Mouse (Mus musculus) heart, embryonic 15.5 days (tissue): Measurements from ENCODE around the gene Cabp4. TPM values are rescaled to one million over a fixed set of nuclear protein-coding genes. Genes with fewer than 3 reads are reported as not detected.

Experiments used
- ATAC-seq: fragments of 200-750 bp; cut with Nextera tagmentation; replicated peaks from 2 replicates; pipeline ENCODE4 v1.8.0; 2017; ENCODE audit warnings: low read depth, moderate TSS enrichment; ENCODE audit not compliant: insufficient number of reproducible peaks, insufficient read depth, low FRiP score
- H3K27ac ChIP-seq: fragments of 300-500 bp; sonication (generic); 2 replicates; pipeline ENCODE4 v1.5.1; 2015; ENCODE audit warnings: mild to moderate bottlenecking, inconsistent platforms
- H3K27me3 ChIP-seq: fragments of 300-500 bp; sonication (generic); 2 replicates; pipeline ENCODE4 v1.6.1; 2015; ENCODE audit warnings: inconsistent platforms
- H3K36me3 ChIP-seq: fragments of 300-500 bp; sonication (generic); 2 replicates; pipeline ENCODE4 v1.6.1; 2015; ENCODE audit warnings: mild to moderate bottlenecking, inconsistent platforms
- H3K4me1 ChIP-seq: fragments of 300-500 bp; sonication (generic); replicated peaks from 2 replicates; pipeline ENCODE4 v1.6.1; 2015; ENCODE audit warnings: inconsistent platforms
- H3K4me2 ChIP-seq: fragments of 300-500 bp; sonication (generic); 2 replicates; pipeline ENCODE4 v1.6.1; 2015; ENCODE audit warnings: inconsistent platforms, mild to moderate bottlenecking, moderate library complexity
- H3K4me3 ChIP-seq: fragments of 300-500 bp; sonication (generic); 2 replicates; pipeline ENCODE4 v1.5.1; 2015; ENCODE audit warnings: mild to moderate bottlenecking, inconsistent platforms
- H3K9ac ChIP-seq: fragments of 300-500 bp; sonication (generic); 2 replicates; pipeline ENCODE4 v1.6.1; 2015; ENCODE audit warnings: mild to moderate bottlenecking, inconsistent platforms
- H3K9me3 ChIP-seq: fragments of 300-500 bp; sonication (generic); replicated peaks from 2 replicates; pipeline ENCODE4 v1.6.1; 2016; ENCODE audit warnings: inconsistent platforms
- WGBS: fragments of 180-500 bp; shearing (Covaris S2); methylation state at CpG from one replicate; pipeline ENCODE4 v1.1.7; 2015; ENCODE audit warnings: mixed read lengths; 5-methylcytosine and 5-hydroxymethylcytosine counted together
- polyA plus RNA-seq: library from polyadenylated mRNA; unstranded; fragments of >200 nt; fragmentation: Nextera tagmentation; extraction: Ambion mirVana; gene quantifications from 2 replicates; pipeline ENCODE4 v1.2.1, GENCODE M21; 2015

The Cabp4 gene
- polyA plus RNA-seq, 1 experiment from 2014 or later = not detected

GRCm38 (mm10) chr19:4119716-4120487, 23.9 kb downstream of the Cabp4 start:
- Histone ChIP-seq H3K27me3 (no peaks in the 10 kb centered on the region), H3K27ac (no peak overlapping the region), H3K4me1 (peaks cover 13% of the 10 kb centered on the region), H3K9me3 (no peaks in the 10 kb centered on the region), H3K9ac (no peak overlapping the region), H3K4me3 (peak overlapping the region; percentile 57; the same call in 1 of the 2 replicates), H3K36me3 (peaks cover 25% of the 10 kb centered on the region; the same call in 1 of the 2 replicates), H3K4me2 (peak overlapping the region; percentile 65; the same call in 1 of the 2 replicates)
- 77% methylated on average over 6 of the region's 6 CpGs for WGBS
- ATAC-seq = no peak

- peaks cover 39% of the 10 kb centered on the region; the same call in 1 of the 2 replicates for H3K36me3 ChIP-seq
- H3K4me3 ChIP-seq = no peak overlapping the region
Measured at GRCm38 (mm10) chr19:4118350-4118749, 25.5 kb downstream of the Cabp4 start.

GRCm38 (mm10) chr19:4117006-4117405, 26.8 kb downstream of the Cabp4 start:
- Histone ChIP-seq H3K36me3 (peaks cover 46% of the 10 kb centered on the region), H3K4me3 (no peak overlapping the region), H3K4me1 (peaks cover 24% of the 10 kb centered on the region), H3K9me3 (no peaks in the 10 kb centered on the region), H3K27ac (no peak overlapping the region), H3K4me2 (no peak overlapping the region), H3K9ac (no peak overlapping the region), H3K27me3 (no peaks in the 10 kb centered on the region)
- ATAC-seq = no peak
- 98% methylated on average over 7 of the region's 7 CpGs for WGBS

More at GRCm38 (mm10) chr19:4118350-4118749, 25.5 kb downstream of the Cabp4 start:
- 92% methylated on average over 2 of the region's 2 CpGs for WGBS
- Histone ChIP-seq H3K9me3 (no peaks in the 10 kb centered on the region), H3K4me1 (peaks cover 20% of the 10 kb centered on the region), H3K27me3 (no peaks in the 10 kb centered on the region), H3K9ac (no peak overlapping the region), H3K27ac (no peak overlapping the region), H3K4me2 (no peak overlapping the region)
- ATAC-seq = no peak

GRCm38 (mm10) chr19:4115816-4116215, 28.0 kb downstream of the Cabp4 start:
- Histone ChIP-seq H3K27me3 (no peaks in the 10 kb centered on the region), H3K9ac (no peak overlapping the region), H3K4me3 (no peak overlapping the region), H3K36me3 (peaks cover 54% of the 10 kb centered on the region), H3K4me1 (peaks cover 21% of the 10 kb centered on the region), H3K9me3 (no peaks in the 10 kb centered on the region), H3K27ac (no peak overlapping the region), H3K4me2 (no peak overlapping the region)
- no peak for ATAC-seq
- WGBS = 81% methylated on average over 11 of the region's 11 CpGs

GRCm38 (mm10) chr19:4115144-4115543, 28.7 kb downstream of the Cabp4 start:
- Histone ChIP-seq H3K9me3 (no peaks in the 10 kb centered on the region), H3K27me3 (no peaks in the 10 kb centered on the region), H3K36me3 (peaks cover 54% of the 10 kb centered on the region), H3K27ac (no peak overlapping the region), H3K4me2 (no peak overlapping the region), H3K4me3 (no peak overlapping the region), H3K9ac (no peak overlapping the region), H3K4me1 (peaks cover 15% of the 10 kb centered on the region)
- 84% methylated on average over 10 of the region's 10 CpGs for WGBS
- ATAC-seq = no peak

GRCm38 (mm10) chr19:4114551-4114950, 29.3 kb downstream of the Cabp4 start:
- no peak for ATAC-seq
- 82% methylated on average over 10 of the region's 10 CpGs for WGBS
- no peak overlapping the region for H3K9ac ChIP-seq
- no peaks in the 10 kb centered on the region for H3K9me3 ChIP-seq
- peaks cover 11% of the 10 kb centered on the region for H3K4me1 ChIP-seq
- no peak overlapping the region for H3K4me2 ChIP-seq
- peaks cover 54% of the 10 kb centered on the region for H3K36me3 ChIP-seq
- no peaks in the 10 kb centered on the region for H3K27me3 ChIP-seq
- H3K4me3 ChIP-seq = no peak overlapping the region
- no peak overlapping the region for H3K27ac ChIP-seq

GRCm38 (mm10) chr19:4113806-4114230, 30.0 kb downstream of the Cabp4 start:
- H3K4me2 ChIP-seq = peak overlapping the region; percentile 7; the same call in 1 of the 2 replicates
- H3K4me3 ChIP-seq = no peak overlapping the region
- no peaks in the 10 kb centered on the region for H3K27me3 ChIP-seq
- H3K36me3 ChIP-seq = peaks cover 54% of the 10 kb centered on the region
- H3K4me1 ChIP-seq = peaks cover 11% of the 10 kb centered on the region
- peak overlapping the region; percentile 62 for H3K27ac ChIP-seq
- WGBS = 29% methylated on average over 5 of the region's 5 CpGs
- peak overlapping the region; percentile 3; the same call in 1 of the 2 replicates for H3K9ac ChIP-seq
- no peak; the same call in 1 of the 2 replicates for ATAC-seq
- no peaks in the 10 kb centered on the region for H3K9me3 ChIP-seq

GRCm38 (mm10) chr19:4113186-4113805, 30.5 kb downstream of the Cabp4 start:
- H3K9ac ChIP-seq = peak overlapping the region; percentile 3; the same call in 1 of the 2 replicates
- WGBS = 52% methylated on average over 13 of the region's 13 CpGs

GRCm38 (mm10) chr19:4112063-4112960, 31.5 kb downstream of the Cabp4 start:
- Histone ChIP-seq H3K27ac (no peak overlapping the region), H3K36me3 (peaks cover 46% of the 10 kb centered on the region), H3K4me2 (no peak overlapping the region), H3K9ac (no peak overlapping the region), H3K9me3 (no peaks in the 10 kb centered on the region), H3K27me3 (no peaks in the 10 kb centered on the region), H3K4me1 (peaks cover 11% of the 10 kb centered on the region), H3K4me3 (no peak overlapping the region)
- WGBS = 95% methylated on average over 26 of the region's 26 CpGs
- ATAC-seq = no peak

More at GRCm38 (mm10) chr19:4113186-4113805, 30.5 kb downstream of the Cabp4 start:
- H3K4me1 ChIP-seq = peaks cover 11% of the 10 kb centered on the region
- ATAC-seq = peak; percentile 16; the same call in 1 of the 2 replicates
- peak overlapping the region; percentile 62 for H3K27ac ChIP-seq
- H3K27me3 ChIP-seq = no peaks in the 10 kb centered on the region
- H3K9me3 ChIP-seq = no peaks in the 10 kb centered on the region
- H3K4me3 ChIP-seq = no peak overlapping the region
- H3K36me3 ChIP-seq = peaks cover 54% of the 10 kb centered on the region
- H3K4me2 ChIP-seq = peak overlapping the region; percentile 7; the same call in 1 of the 2 replicates

GRCm38 (mm10) chr19:4108535-4108934, 35.3 kb downstream of the Cabp4 start:
- H3K4me1 ChIP-seq = peaks cover 6% of the 10 kb centered on the region
- no peak overlapping the region for H3K27ac ChIP-seq
- no peak overlapping the region for H3K9ac ChIP-seq
- H3K9me3 ChIP-seq = no peaks in the 10 kb centered on the region
- H3K36me3 ChIP-seq = peaks cover 28% of the 10 kb centered on the region
- WGBS = 82% methylated on average over 9 of the region's 9 CpGs
- no peaks in the 10 kb centered on the region for H3K27me3 ChIP-seq
- no peak overlapping the region for H3K4me2 ChIP-seq
- H3K4me3 ChIP-seq = no peak overlapping the region
- ATAC-seq = no peak

GRCm38 (mm10) chr19:4106654-4107053, 37.2 kb downstream of the Cabp4 start:
- Histone ChIP-seq H3K4me1 (no peaks in the 10 kb centered on the region), H3K9ac (no peak overlapping the region), H3K36me3 (peaks cover 24% of the 10 kb centered on the region; the same call in 1 of the 2 replicates), H3K4me2 (no peak overlapping the region), H3K9me3 (no peaks in the 10 kb centered on the region), H3K4me3 (no peak overlapping the region), H3K27me3 (peaks cover 11% of the 10 kb centered on the region), H3K27ac (no peak overlapping the region)
- WGBS = 90% methylated on average over 14 of the region's 14 CpGs
- ATAC-seq = no peak
